Mouse (Mus musculus): Measurements from ENCODE around the gene Misp.

DNA sequence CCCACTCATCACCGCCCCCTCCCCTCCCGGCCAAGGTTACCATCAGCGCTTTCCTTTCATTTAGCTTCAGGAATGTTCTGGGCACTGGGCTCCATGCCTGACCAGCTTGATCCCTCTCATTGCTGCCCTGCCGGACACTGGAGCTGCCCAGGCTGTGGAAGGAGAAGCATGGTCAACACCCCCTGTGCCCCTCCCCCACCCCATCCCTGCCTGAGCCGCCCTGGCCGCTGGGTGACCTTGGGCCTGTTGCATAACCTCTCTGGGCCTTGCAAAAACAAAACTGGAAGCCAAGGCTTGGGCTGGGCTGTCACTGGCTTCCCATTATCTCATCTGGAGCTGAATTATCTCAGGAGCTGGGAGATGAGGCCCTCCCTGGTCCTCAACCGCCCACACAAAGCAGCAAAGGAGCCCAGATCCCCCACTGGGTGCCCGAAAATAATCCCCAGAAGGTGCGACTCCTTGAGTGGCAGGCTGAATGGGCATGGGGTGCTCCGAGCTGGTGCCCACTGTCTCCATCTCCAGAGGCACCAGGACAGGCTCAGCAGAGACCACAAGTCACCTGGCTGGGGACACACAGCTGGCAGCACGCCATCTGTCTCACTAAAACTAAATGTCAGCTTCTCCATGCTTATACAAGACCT is 18.3 kb upstream of the Misp start:
- TF ChIP-seq CTCF (conservative IDR thresholded peaks at IDR 0.05; ENCODE audit: low read length) (no peak), POU5F1 (IDR thresholded peaks at IDR 0.05; ENCODE audit: borderline replicate concordance, low read length) (no peak), NANOG (IDR thresholded peaks at IDR 0.05; ENCODE audit: borderline replicate concordance, low read length) (no peak)

Measured in E14TG2a.4 (cell line).